Comparison of ENCODE assay signal across 12 mouse cellular contexts in genomic region chr5:9446146-9446545, GRCm38 (mm10).
DNase-seq lines count a peak whose midpoint lies in the region; ATAC-seq and TF ChIP-seq lines count a peak whose summit lies in the region.
"Had no signal": no experiment of that assay in that cellular context is flagged by ENCODE, and none has a peak within 500 bp of the region (broad histone marks: within the 10 kb centered on the region; RNA-seq: fewer than 3 reads in every experiment).

No protein-coding gene starts in this region.

- in situ Hi-C loops in ES-E14 (cut with MboI; ENCODE audit: low sequenced_read_pairs in 2 of 2, unreplicated experiment in 2 of 2): no loop called here

- H3K27me3 ChIP-seq in kidney, postnatal 0 days (ENCODE audit: insufficient read depth, low read length): no peaks in the 10 kb centered on the region
- H3K27me3 ChIP-seq: liver, embryonic 13.5 days had no signal

- H3K4me3 ChIP-seq in kidney, postnatal 0 days (replicated peaks; ENCODE audit: low read depth, low read length): no peak overlapping the region
- no peak overlapping the region for H3K4me3 ChIP-seq in ES-E14 (ENCODE audit: insufficient read depth in 1 of 2, low read depth in 1 of 2, low read length in 2 of 2, poor library complexity in 1 of 2, severe bottlenecking in 1 of 2)
- H3K4me3 ChIP-seq: liver, embryonic 13.5 days had no signal

- TF ChIP-seq CTCF in kidney, postnatal 0 days (IDR thresholded peaks at IDR 0.05; ENCODE audit: low read depth): no peak

- H3K27ac ChIP-seq in kidney, postnatal 0 days: no peak overlapping the region
- H3K27ac ChIP-seq in ES-E14 (ENCODE audit: insufficient read depth, low read depth, low read length, poor library complexity, severe bottlenecking): no peak overlapping the region
- H3K27ac ChIP-seq: liver, embryonic 13.5 days had no signal

- 3% methylated on average over 1 of the region's 1 CpGs for WGBS in kidney, postnatal 0 days

- H3K9me3 ChIP-seq in kidney, postnatal 0 days (replicated peaks; ENCODE audit: low read length): no peaks in the 10 kb centered on the region
- H3K9me3 ChIP-seq in ES-E14 (ENCODE audit: control insufficient read depth, insufficient read depth, low read depth, low read length): no peaks in the 10 kb centered on the region
- H3K9me3 ChIP-seq: liver, embryonic 13.5 days had no signal

- no peak overlapping the region for H3K9ac ChIP-seq in kidney, postnatal 0 days (ENCODE audit: low read depth, low read length)
- H3K9ac ChIP-seq in ES-E14 (ENCODE audit: insufficient read depth, low read depth, low read length, poor library complexity, severe bottlenecking): no peak overlapping the region
- H3K9ac ChIP-seq: liver, embryonic 13.5 days had no signal

- no peaks in the 10 kb centered on the region for H3K4me1 ChIP-seq in kidney, postnatal 0 days (replicated peaks; ENCODE audit: insufficient read depth, low read length)
- H3K4me1 ChIP-seq in ES-E14 (ENCODE audit: control insufficient read depth in 2 of 2, insufficient read depth in 2 of 2, low read length in 2 of 2, poor library complexity in 1 of 2): no peaks in the 10 kb centered on the region
- H3K4me1 ChIP-seq: liver, embryonic 13.5 days had no signal

- H3K4me2 ChIP-seq in kidney, postnatal 0 days (ENCODE audit: low read length): no peak overlapping the region
- H3K4me2 ChIP-seq: liver, embryonic 13.5 days had no signal

- no peak for ATAC-seq in kidney, postnatal 0 days (replicated peaks; ENCODE audit: low FRiP score, low read depth)
- ATAC-seq: midbrain, embryonic 16.5 days had no signal

- DNase-seq in kidney, postnatal 0 days (ENCODE audit: low spot score): peak; percentile 67
- no peak for DNase-seq in kidney, adult 9 months
- peak; percentile 29 for DNase-seq in 416B (ENCODE audit: low read depth)
- DNase-seq in ES-E14 (ENCODE audit: low read depth, low spot score): peak; percentile 12
- DNase-seq in forelimb bud, embryonic 11.5 days (ENCODE audit: low read depth, low spot score): peak; percentile 53
- DNase-seq in layer of hippocampus, adult 11-12 months (ENCODE audit: low spot score): no peak
- DNase-seq in frontal cortex, postnatal 10 days (ENCODE audit: low spot score in 2 of 2): no peak
- DNase-seq: cerebellum, adult 11-12 months; liver, embryonic 13.5 days; right cerebral cortex, postnatal 25 days; thymus, postnatal 36 days had no signal

- no peaks in the 10 kb centered on the region for H3K36me3 ChIP-seq in kidney, postnatal 0 days (ENCODE audit: insufficient read depth, low read length)
- no peaks in the 10 kb centered on the region for H3K36me3 ChIP-seq in ES-E14 (ENCODE audit: control insufficient read depth, insufficient read depth, low read length, poor library complexity, severe bottlenecking)
- H3K36me3 ChIP-seq: liver, embryonic 13.5 days had no signal

TF ChIP-seq in ES-E14, 5 proteins besides CTCF, POLR2A, EP300 and RAD21:
- TF ChIP-seq CHD2 (IDR thresholded peaks at IDR 0.05; ENCODE audit: low read depth, low read length) (no peak), ZNF384 (IDR thresholded peaks at IDR 0.05; ENCODE audit: low read depth, low read length) (no peak), MAFK (IDR thresholded peaks at IDR 0.05; ENCODE audit: insufficient read depth, low read depth, low read length) (no peak), ZC3H11A (IDR thresholded peaks at IDR 0.05; ENCODE audit: borderline replicate concordance, low read depth, low read length) (no peak), HCFC1 (IDR thresholded peaks at IDR 0.05; ENCODE audit: borderline replicate concordance, insufficient read depth, low read length) (no peak)

Comparison
In these comparisons a context has a peak if more than half of its experiments do, and no peak if none do; other contexts are left out.
1. DNase-seq: peak in kidney, postnatal 0 days (single experiment), 416B (single experiment), ES-E14 (single experiment) and forelimb bud, embryonic 11.5 days (single experiment); none in kidney, adult 9 months (single experiment), layer of hippocampus, adult 11-12 months (single experiment) and frontal cortex, postnatal 10 days (0 of 2).